Mouse (Mus musculus) neutrophil, adult 5-6 weeks (primary cell): ENCODE results near the gene Sumo2. TPM values are rescaled to one million over a fixed set of nuclear protein-coding genes. Genes with fewer than 3 reads are reported as not detected.
"Not testable (repeated sequence)": the region's sequence is repeated elsewhere in the genome, so short reads cannot be mapped to it uniquely, and the experiment has no call there.

ENCODE experiments used
- ATAC-seq: fragments of 151-379, 151-347 bp; 2 replicates; pipeline ENCODE4 v1.8.0; 2017; ENCODE audit warnings: mild to moderate bottlenecking, moderate TSS enrichment; ENCODE audit not compliant: insufficient number of reproducible peaks, poor library complexity, low FRiP score, severe bottlenecking; ENCODE audit errors: extremely low read depth
- total RNA-seq: library from RNA; stranded (forward); fragments of 200-1000 nt; gene quantifications from 2 replicates; pipeline ENCODE4 v1.2.3, GENCODE M21; 2017

The Sumo2 gene
- total RNA-seq, 1 experiment from 2014 or later: 210 TPM

- no peak for ATAC-seq
Observed at GRCm38 (mm10) chr11:115521080-115521479, 15.0 kb downstream of the Sumo2 start.

- no peak for ATAC-seq
Observed at GRCm38 (mm10) chr11:115520218-115520617, 15.9 kb downstream of the Sumo2 start.

GRCm38 (mm10) chr11:115519581-115519980 is 16.5 kb downstream of the Sumo2 start:
- ATAC-seq: no peak

- ATAC-seq: no peak
Observed at GRCm38 (mm10) chr11:115518693-115519092, 17.4 kb downstream of the Sumo2 start.

GRCm38 (mm10) chr11:115516942-115517341 is 19.1 kb downstream of the Sumo2 start:
- no peak for ATAC-seq

GRCm38 (mm10) chr11:115515021-115515420 is 21.1 kb downstream of the Sumo2 start:
- ATAC-seq: no peak

GRCm38 (mm10) chr11:115514238-115514663 is 21.8 kb downstream of the Sumo2 start, which contains the start of gene Jpt1:
Gene Jpt1, minus strand, starts transcription at chr11:115514387.
- ATAC-seq: peak; percentile 88

GRCm38 (mm10) chr11:115513271-115514237 is 22.5 kb downstream of the Sumo2 start:
- no peak for ATAC-seq

- ATAC-seq: peak; percentile 57
Observed at GRCm38 (mm10) chr11:115512407-115513183, 23.5 kb downstream of the Sumo2 start.

- no peak for ATAC-seq
Observed at GRCm38 (mm10) chr11:115512004-115512403, 24.1 kb downstream of the Sumo2 start.

GRCm38 (mm10) chr11:115511121-115511520 is 25.0 kb downstream of the Sumo2 start:
- ATAC-seq: no peak

- no peak for ATAC-seq
Observed at GRCm38 (mm10) chr11:115510507-115510888, 25.6 kb downstream of the Sumo2 start.

GRCm38 (mm10) chr11:115509773-115510506 is 26.1 kb downstream of the Sumo2 start:
- ATAC-seq: no peak

GRCm38 (mm10) chr11:115508061-115508460 is 28.0 kb downstream of the Sumo2 start:
- ATAC-seq: no peak

GRCm38 (mm10) chr11:115506586-115506985 is 29.5 kb downstream of the Sumo2 start:
- ATAC-seq: no peak

GRCm38 (mm10) chr11:115502636-115503035 is 33.4 kb downstream of the Sumo2 start:
- no peak for ATAC-seq

GRCm38 (mm10) chr11:115496559-115496958 is 39.5 kb downstream of the Sumo2 start:
- ATAC-seq: not testable (repeated sequence)

- ATAC-seq: no peak
Observed at GRCm38 (mm10) chr11:115492387-115492786, 43.7 kb downstream of the Sumo2 start.
